Mouse (Mus musculus) heart, adult 8-10 months (tissue): ENCODE results near the gene Xrcc3. TPM values are rescaled to one million over a fixed set of nuclear protein-coding genes. Genes with fewer than 3 reads are reported as not detected.
A peak's percentile ranks its signal among the peaks of the same experiment; 100 is the strongest.

Source experiments
- DNase-seq: peaks from one replicate; pipeline ENCODE4 v3.0.0; 2022; ENCODE audit warnings: low spot score
- total RNA-seq, 4 experiments: library from RNA; stranded (reverse); gene quantifications; 2 replicates each; pipeline ENCODE4 v1.2.4; 2022

Gene Xrcc3
- total RNA-seq, 4 experiments from 2014 or later, result 0.54 to 1.1 (median 0.77) TPM

DNA sequence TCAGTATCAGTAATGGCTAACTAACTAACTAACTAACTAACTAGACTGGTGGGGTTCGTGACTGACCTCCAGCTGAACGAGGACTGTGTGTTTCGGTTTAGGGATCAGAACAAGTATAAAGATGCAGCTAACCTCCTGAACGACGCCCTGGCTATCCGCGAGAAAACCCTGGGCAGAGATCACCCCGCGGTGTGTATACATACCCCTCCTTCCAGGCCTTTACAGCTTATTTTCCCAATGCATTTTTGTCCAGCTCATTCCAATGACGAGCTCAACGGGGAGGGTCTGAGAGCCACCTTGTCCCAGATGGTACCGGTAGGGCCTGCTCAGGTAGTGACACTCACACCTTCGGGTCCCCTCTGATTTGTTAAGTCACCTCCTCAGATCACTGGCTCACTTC is 35.8 kb downstream of the Xrcc3 start:
- DNase-seq, result no peak

- DNase-seq, result no peak
These were observed 38.8 kb downstream of the Xrcc3 start for GRCm38 (mm10) chr12:111774845-111775244.

DNA sequence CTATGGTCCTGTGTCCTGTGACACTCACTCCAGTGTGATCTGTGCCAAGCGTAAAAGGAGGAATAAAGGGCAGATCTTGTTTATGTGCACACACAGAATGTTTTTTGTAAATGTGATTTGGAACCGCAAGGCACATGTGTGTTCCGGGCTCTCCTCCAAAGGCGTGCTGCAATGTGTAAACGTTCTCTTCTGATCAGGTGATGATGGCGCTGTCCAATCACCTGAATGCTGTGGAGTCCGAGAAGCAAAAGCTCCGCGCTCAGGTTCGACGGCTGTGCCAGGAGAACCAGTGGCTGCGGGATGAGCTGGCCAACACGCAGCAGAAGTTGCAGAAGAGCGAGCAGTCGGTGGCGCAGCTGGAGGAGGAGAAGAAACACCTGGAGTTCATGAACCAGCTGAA is 39.5 kb downstream of the Xrcc3 start:
- DNase-seq, result no peak

- no peak for DNase-seq
These were observed 43.0 kb downstream of the Xrcc3 start for GRCm38 (mm10) chr12:111770651-111771050.

GRCm38 (mm10) chr12:111769816-111770577 is 43.7 kb downstream of the Xrcc3 start:
- no peak for DNase-seq

- peak; percentile 58 for DNase-seq
These were observed 44.4 kb downstream of the Xrcc3 start for GRCm38 (mm10) chr12:111769306-111769705.

DNA sequence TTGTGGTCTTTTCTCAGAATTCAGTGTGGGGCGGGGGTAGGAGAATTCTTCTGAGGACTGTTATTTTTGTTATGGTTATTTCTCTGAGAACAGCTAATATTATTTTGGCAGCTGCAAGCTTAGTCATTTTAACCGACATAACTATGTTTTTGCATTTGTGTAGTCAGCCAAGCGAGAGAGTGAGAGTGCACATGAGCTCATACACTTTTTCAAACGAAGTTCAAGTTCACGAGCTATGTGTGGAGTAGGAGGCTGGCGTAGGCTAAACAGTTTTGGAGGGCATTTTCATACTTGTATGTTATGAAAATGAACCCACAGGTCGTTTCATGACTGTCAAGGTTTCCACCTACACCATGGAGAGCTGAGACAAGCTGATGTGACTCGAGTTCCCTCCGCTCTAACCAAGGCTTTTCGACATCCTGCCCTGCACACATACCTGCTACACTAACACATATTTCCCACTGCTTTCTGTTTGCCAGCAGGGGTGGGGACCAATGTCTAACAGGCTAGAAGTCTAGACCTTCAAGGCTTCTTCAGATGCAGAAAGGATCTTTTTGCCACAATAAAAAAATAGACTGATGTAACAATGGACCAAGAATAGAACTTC is 45.2 kb downstream of the Xrcc3 start:
- DNase-seq, result no peak

GRCm38 (mm10) chr12:111766313-111767236 is 47.1 kb downstream of the Xrcc3 start:
- DNase-seq, result no peak

DNA sequence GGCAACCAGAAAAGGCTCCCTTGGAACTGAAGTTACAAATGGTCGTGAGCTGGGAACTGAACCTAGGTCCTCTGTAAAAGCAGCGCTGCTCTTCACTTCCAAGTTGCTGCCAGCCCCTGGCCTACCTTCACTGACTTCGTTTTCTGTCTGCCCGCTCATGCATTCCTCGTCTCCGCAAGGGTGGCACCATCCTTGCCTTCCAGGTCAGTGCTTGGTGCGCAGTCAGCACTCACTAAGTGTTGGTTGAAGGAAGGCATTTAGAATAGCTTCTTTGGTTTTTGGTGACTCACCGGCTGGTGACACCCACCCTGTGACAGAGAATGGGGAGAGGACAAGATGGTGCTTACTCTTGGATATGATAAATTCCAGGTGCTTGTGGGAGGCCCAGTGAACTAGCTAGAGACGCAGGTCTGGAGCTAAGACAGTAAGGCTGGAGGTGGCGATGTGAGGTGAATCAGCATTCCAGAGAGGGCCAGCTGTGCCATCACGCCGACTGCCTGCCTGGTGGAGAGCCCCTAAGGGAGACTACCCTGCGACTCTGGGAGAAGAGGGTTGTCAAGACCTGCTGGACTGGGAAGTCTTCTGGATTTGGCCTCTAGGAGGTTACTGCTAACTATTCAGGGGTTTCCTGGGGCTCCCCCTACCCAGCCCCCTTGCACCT is 50.9 kb downstream of the Xrcc3 start:
- DNase-seq, result no peak

- no peak for DNase-seq
These were observed 53.3 kb downstream of the Xrcc3 start for GRCm38 (mm10) chr12:111760306-111760908.

DNA sequence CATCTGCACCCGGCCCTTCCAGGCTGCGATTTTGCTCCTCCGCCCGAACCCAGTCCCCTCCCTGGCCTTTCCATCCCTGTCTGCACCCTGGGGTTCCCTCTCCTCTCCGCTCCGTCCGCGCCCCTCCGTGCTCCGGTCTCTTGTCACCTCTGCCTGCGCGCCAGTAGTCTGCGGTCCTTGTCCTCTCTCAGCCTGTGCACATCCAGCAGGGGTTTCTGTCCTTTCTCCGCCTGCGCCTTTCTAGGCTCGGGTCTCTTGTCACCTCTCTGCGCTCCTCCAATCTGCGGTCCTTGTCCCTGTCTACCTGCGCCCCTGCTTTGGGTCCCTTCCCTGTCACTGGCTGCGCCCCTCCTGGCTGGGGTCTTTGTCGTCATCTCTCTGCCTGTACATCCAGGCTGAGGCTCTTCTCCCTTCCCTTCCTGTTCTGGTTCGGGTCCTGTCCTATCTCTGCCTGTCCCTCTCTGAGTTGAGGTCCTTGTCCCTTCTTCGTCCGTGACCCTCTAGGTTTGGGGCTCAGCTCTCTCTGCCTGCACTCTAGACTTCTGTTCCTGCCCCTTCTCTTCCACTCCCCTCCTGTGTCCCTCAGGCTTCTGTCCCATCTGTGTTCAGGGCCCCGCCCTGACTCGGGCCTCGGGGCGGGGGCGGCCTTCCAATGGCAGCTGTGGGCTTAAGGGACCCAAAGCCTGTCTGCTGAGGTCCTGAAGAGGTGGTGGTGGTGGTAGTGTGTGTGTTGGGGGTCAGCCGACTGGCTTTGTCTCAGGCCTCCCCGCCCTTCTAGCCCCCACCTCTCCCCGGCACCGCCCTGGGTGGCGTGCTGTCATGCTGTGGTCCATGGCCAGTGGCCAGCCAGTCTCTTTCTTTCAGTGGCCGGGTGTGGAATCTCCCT is 54.3 kb downstream of the Xrcc3 start:
- DNase-seq, result peak; percentile 79

- peak; percentile 68 for DNase-seq
These were observed 55.1 kb downstream of the Xrcc3 start, which contains the start of gene Klc1 for GRCm38 (mm10) chr12:111758381-111759175. Gene Klc1, plus strand, starts transcription at chr12:111758849.

GRCm38 (mm10) chr12:111757561-111758325 is 55.9 kb downstream of the Xrcc3 start:
- no peak for DNase-seq

DNA sequence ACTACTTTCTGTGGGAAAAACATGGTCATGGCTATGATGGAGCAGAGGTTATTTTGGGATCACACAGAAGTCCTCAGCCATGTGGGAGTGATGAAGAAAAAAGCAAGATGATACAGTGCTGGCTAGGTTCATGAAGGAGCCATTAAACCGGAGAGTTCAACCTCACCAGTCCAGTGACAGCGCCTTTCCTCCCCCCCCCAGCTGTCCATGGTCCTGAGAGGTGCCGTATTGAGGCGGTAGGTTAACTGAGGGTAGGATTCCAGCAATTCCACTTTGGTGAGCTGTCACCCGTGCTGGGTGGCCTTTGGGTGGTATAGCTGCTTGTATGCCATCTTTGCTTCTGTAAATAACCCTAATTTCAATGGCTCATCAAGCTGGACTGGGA is 57.0 kb downstream of the Xrcc3 start:
- DNase-seq, result no peak

DNA sequence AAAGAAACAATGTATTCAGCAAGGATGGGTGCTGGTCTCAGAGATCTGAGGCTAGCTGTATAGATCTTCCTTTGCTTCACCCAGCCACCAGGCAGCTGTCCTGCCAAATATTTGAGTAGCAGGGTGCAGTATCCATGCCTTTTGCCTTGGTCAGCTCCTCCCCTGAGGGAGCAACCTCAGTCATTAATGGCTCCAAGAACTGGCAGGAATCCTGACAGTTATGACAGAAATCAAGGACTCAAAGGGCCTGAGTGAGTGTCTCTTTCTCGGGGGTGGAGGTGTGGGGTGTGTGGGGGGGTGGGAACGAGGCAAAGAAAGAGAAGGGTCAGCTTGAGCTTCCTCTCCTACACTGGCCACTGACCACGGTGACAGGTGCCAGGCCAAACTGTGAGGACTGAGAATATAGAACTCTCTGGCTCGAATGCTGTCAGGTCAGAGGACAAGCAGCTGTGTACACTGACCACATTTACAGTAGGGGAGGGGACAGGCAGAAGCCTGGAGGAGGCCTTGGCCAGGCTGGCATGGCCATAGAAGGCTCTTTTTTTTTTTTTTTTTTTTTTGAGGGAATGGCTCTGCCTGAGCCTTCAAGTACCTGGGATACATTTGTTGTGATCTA is 57.5 kb downstream of the Xrcc3 start:
- no peak for DNase-seq

GRCm38 (mm10) chr12:111755231-111755630 is 58.4 kb downstream of the Xrcc3 start:
- no peak for DNase-seq

DNA sequence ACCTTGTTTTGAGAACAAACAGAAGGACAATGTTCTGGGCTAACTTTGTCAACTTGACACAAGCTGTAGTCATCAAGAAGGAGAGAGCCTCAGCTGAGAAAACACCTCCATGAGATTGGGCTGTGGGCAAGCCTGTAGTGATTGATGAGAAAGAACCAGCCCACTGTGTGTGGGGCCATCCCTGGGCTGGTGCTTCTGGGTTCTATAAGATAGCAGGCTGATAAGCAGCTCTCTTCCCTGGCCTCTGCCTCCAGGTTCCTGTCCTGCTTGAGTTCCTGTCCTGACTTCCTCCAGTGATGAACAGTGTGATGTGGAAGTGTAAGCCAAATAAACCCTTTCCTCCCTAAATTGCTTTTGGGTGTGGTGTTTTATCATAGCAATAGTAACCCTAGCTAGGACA is 59.0 kb downstream of the Xrcc3 start:
- DNase-seq, result no peak

DNA sequence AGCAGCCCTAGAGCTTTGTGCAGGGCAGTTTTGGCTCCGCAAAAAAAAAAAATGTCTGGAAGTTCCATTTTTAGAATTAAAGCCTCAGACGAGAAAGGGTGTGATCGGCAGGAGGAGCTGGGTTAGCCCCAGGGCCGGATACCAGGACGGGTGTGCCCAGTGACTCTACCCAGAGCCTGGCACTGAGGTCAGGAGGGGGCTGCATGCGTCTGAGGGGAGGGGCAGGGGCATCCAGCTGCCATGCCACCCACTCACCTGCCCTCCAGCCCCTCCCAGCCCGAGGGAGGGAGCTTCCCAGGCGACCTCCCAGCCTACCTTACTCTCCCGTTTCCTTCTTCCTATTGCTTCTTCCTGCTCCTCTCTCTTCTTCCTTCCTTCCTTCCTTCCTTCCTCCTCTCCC is 60.3 kb downstream of the Xrcc3 start:
- no peak for DNase-seq
